Mouse (Mus musculus): ENCODE measurements around the gene Slc9a1.

- TF ChIP-seq POLR2A (IDR thresholded peaks at IDR 0.05; ENCODE audit: low read depth, low read length) (no peak), CTCF (IDR thresholded peaks at IDR 0.05; ENCODE audit: extremely low read depth, insufficient read depth, insufficient read length, insufficient replicate concordance) (no peak)
Measured at GRCm38 (mm10) chr4:133328129-133328528, 41.4 kb upstream of the Slc9a1 start.

Data from spleen, adult 2 months (tissue).